Mouse (Mus musculus): ENCODE results near the gene Agr3. TPM values are rescaled to one million over a fixed set of nuclear protein-coding genes. Genes with fewer than 3 reads are reported as not detected.
A peak's percentile ranks its signal among the peaks of the same experiment; 100 is the strongest.

Gene Agr3
- polyA plus RNA-seq, 1 experiment from 2014 or later, result 0.90 TPM

DNA sequence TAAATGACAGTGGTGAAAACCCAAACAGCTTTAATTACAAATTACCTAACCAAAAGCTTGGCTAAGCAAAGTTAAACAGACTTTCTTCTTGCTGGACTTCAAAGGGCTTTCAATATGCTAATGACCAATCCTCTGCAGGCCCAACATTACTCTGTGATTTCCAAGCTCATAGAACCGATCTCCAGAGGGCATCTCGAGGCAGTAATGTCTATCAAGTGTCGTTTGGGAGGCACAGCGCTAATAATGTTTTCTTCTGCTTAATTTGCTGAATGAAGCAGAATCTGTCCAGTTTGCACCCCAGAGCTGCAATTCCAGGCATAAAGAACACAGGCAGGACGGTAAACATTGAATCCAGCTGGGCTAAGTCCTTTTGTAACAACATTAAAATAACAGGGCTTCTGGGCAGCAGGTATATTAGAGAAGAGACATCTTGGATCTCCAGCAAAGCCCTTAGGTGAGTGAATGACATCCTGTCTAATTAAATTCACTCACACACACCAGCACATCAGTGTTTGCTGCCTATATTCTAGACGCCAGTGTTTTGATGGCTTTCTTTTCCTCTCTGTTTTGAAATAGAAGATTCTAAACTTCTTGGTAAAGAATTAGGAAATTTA lies 52.3 kb downstream of the Agr3 start:
- H3K4me1 ChIP-seq (replicated peaks; ENCODE audit: control insufficient read depth, insufficient read depth, low read length), result 0 out of 2 replicates have a peak, but pooled peaks cover 7% of the 10 kb centered on the region
- H3K27me3 ChIP-seq (ENCODE audit: control insufficient read depth, insufficient read depth, low read length), result no peaks in the 10 kb centered on the region
- H3K4me2 ChIP-seq (replicated peaks), result no peak overlapping the region
- no peak for DNase-seq (ENCODE audit: low spot score)
- H3K4me3 ChIP-seq (replicated peaks; ENCODE audit: low read length), result no peak overlapping the region
- 29% methylated on average over 6 of the region's 6 CpGs for WGBS
- H3K9ac ChIP-seq, result no peak overlapping the region
- peak overlapping the region; percentile 27; the same call in 1 of the 2 replicates for H3K27ac ChIP-seq
- ATAC-seq (ENCODE audit: low FRiP score), result peak; percentile 59
- no peaks in the 10 kb centered on the region for H3K36me3 ChIP-seq (replicated peaks; ENCODE audit: control insufficient read depth, insufficient read depth)
- no peaks in the 10 kb centered on the region for H3K9me3 ChIP-seq (ENCODE audit: control insufficient read depth, low read length)

DNA sequence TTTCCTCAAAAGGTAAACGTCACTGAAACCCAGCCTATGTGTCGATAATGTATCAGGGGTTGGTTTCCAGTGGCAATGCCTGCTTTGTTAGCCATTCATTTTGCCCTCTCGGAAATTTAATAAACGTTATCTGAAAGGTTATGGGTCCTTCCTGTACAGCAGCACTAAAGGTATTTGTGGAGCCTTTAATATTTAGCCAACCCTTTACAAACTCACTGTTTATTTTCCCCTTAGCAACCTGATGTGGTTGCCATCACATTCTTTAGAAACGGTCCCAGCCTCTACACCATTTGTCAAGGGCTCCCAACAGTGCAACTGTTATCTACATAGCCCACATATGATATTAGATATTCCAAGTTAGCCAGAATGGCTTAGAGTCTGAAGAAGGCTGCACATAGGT lies 54.2 kb downstream of the Agr3 start:
- H3K4me1 ChIP-seq (replicated peaks; ENCODE audit: control insufficient read depth, insufficient read depth, low read length), result 0 out of 2 replicates have a peak, but pooled peaks cover 7% of the 10 kb centered on the region
- 85% methylated on average over 5 of the region's 5 CpGs for WGBS
- DNase-seq (ENCODE audit: low spot score) (no peak), ATAC-seq (ENCODE audit: low FRiP score) (no peak)
- no peak overlapping the region for H3K4me3 ChIP-seq (replicated peaks; ENCODE audit: low read length)
- H3K9ac ChIP-seq, result no peak overlapping the region
- H3K9me3 ChIP-seq (ENCODE audit: control insufficient read depth, low read length), result no peaks in the 10 kb centered on the region
- no peaks in the 10 kb centered on the region for H3K27me3 ChIP-seq (ENCODE audit: control insufficient read depth, insufficient read depth, low read length)
- no peaks in the 10 kb centered on the region for H3K36me3 ChIP-seq (replicated peaks; ENCODE audit: control insufficient read depth, insufficient read depth)
- no peak overlapping the region for H3K27ac ChIP-seq
- no peak overlapping the region for H3K4me2 ChIP-seq (replicated peaks)

DNA sequence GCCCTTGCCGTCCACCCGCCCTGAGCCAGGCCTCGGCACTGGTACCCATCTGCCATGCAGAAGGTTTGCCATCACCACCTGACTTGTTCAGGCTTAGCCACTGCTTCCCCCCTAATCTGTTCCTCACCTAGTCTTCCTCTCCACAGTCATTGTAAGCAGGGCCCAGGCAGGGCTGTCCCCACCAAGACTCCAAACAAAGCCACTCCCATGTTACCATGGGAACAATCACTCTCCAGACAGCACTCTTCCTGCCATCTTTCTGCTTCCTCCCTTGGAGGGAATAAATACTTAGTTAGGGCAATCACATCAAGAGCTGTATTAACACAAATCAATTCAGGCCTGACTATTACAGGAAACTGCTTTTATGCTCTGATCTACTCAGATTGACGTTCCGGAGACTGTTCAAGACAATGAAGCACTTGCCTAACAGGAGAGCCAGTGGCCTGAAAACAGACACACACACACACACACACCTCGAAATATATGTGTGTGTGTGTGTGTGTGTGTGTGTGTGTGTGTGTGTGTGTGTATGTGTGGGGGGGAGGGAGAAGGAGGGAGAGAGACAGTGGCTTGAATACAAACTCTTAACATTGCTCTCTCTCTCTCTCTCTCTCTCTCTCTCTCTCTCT lies 56.4 kb downstream of the Agr3 start:
- peak; percentile 36 for DNase-seq (ENCODE audit: low spot score)

GRCm38 (mm10) chr12:35983472-35983871 lies 58.1 kb downstream of the Agr3 start:
- Histone ChIP-seq H3K4me2 (replicated peaks) (no peak overlapping the region), H3K4me1 (replicated peaks; ENCODE audit: control insufficient read depth, insufficient read depth, low read length) (0 out of 2 replicates have a peak, but pooled peaks cover 7% of the 10 kb centered on the region), H3K27ac (no peak overlapping the region), H3K9ac (no peak overlapping the region), H3K36me3 (replicated peaks; ENCODE audit: control insufficient read depth, insufficient read depth) (no peaks in the 10 kb centered on the region), H3K4me3 (replicated peaks; ENCODE audit: low read length) (no peak overlapping the region), H3K9me3 (ENCODE audit: control insufficient read depth, low read length) (no peaks in the 10 kb centered on the region), H3K27me3 (ENCODE audit: control insufficient read depth, insufficient read depth, low read length) (no peaks in the 10 kb centered on the region)
- DNase-seq (ENCODE audit: low spot score) (no peak), ATAC-seq (ENCODE audit: low FRiP score) (no peak)
- 95% methylated on average over 9 of the region's 9 CpGs for WGBS

More for the DNA sequence above, 56.4 kb downstream of the Agr3 start:
- WGBS, result 35% methylated on average over 6 of the region's 6 CpGs
- H3K36me3 ChIP-seq (replicated peaks; ENCODE audit: control insufficient read depth, insufficient read depth), result no peaks in the 10 kb centered on the region
- no peaks in the 10 kb centered on the region for H3K9me3 ChIP-seq (ENCODE audit: control insufficient read depth, low read length)
- H3K4me1 ChIP-seq (replicated peaks; ENCODE audit: control insufficient read depth, insufficient read depth, low read length), result 0 out of 2 replicates have a peak, but pooled peaks cover 7% of the 10 kb centered on the region
- H3K4me2 ChIP-seq (replicated peaks), result no peak overlapping the region
- no peak overlapping the region for H3K4me3 ChIP-seq (replicated peaks; ENCODE audit: low read length)
- ATAC-seq (ENCODE audit: low FRiP score), result peak; percentile 81
- H3K27me3 ChIP-seq (ENCODE audit: control insufficient read depth, insufficient read depth, low read length), result no peaks in the 10 kb centered on the region
- no peak overlapping the region for H3K9ac ChIP-seq
- peak overlapping the region; percentile 47; the same call in 1 of the 2 replicates for H3K27ac ChIP-seq

GRCm38 (mm10) chr12:35984743-35985142 lies 59.3 kb downstream of the Agr3 start:
- 0 out of 2 replicates have a peak, but pooled peaks cover 7% of the 10 kb centered on the region for H3K4me1 ChIP-seq (replicated peaks; ENCODE audit: control insufficient read depth, insufficient read depth, low read length)
- no peaks in the 10 kb centered on the region for H3K27me3 ChIP-seq (ENCODE audit: control insufficient read depth, insufficient read depth, low read length)
- no peak overlapping the region for H3K27ac ChIP-seq
- WGBS, result 87% methylated on average over 5 of the region's 5 CpGs
- no peaks in the 10 kb centered on the region for H3K9me3 ChIP-seq (ENCODE audit: control insufficient read depth, low read length)
- no peak overlapping the region for H3K4me3 ChIP-seq (replicated peaks; ENCODE audit: low read length)
- DNase-seq (ENCODE audit: low spot score), result no peak
- no peak overlapping the region for H3K4me2 ChIP-seq (replicated peaks)
- H3K36me3 ChIP-seq (replicated peaks; ENCODE audit: control insufficient read depth, insufficient read depth), result no peaks in the 10 kb centered on the region
- no peak for ATAC-seq (ENCODE audit: low FRiP score)
- H3K9ac ChIP-seq, result no peak overlapping the region

- Histone ChIP-seq H3K4me1 (replicated peaks; ENCODE audit: control insufficient read depth, insufficient read depth, low read length) (peaks cover 11% of the 10 kb centered on the region; the same call in 1 of the 2 replicates), H3K27ac (0 out of 2 replicates have a peak within 1 kb of the TSS, but pooled peaks have one; percentile 43), H3K36me3 (replicated peaks; ENCODE audit: control insufficient read depth, insufficient read depth) (no peaks in the 10 kb centered on the region), H3K4me3 (replicated peaks; ENCODE audit: low read length) (no peak within 1 kb of the TSS), H3K27me3 (ENCODE audit: control insufficient read depth, insufficient read depth, low read length) (no peaks in the 10 kb centered on the region), H3K4me2 (replicated peaks) (no peak within 1 kb of the TSS), H3K9me3 (ENCODE audit: control insufficient read depth, low read length) (no peaks in the 10 kb centered on the region), H3K9ac (no peak within 1 kb of the TSS)
- 65% methylated on average over 9 of the region's 9 CpGs for WGBS
- no peak for DNase-seq (ENCODE audit: low spot score)
- ATAC-seq (ENCODE audit: low FRiP score), result no peak
Measured at GRCm38 (mm10) chr12:35992711-35993110, 67.3 kb downstream of the Agr3 start, which contains the start of gene Agr2. TSS of gene Agr2 (plus strand) at chr12:35992907.

GRCm38 (mm10) chr12:35993583-35993982 lies 68.2 kb downstream of the Agr3 start:
- Histone ChIP-seq H3K9me3 (ENCODE audit: control insufficient read depth, low read length) (no peaks in the 10 kb centered on the region), H3K27me3 (ENCODE audit: control insufficient read depth, insufficient read depth, low read length) (no peaks in the 10 kb centered on the region), H3K4me2 (replicated peaks) (no peak overlapping the region), H3K4me3 (replicated peaks; ENCODE audit: low read length) (no peak overlapping the region), H3K9ac (no peak overlapping the region), H3K36me3 (replicated peaks; ENCODE audit: control insufficient read depth, insufficient read depth) (no peaks in the 10 kb centered on the region), H3K27ac (0 out of 2 replicates have a peak overlapping the region, but pooled peaks have one; percentile 43), H3K4me1 (replicated peaks; ENCODE audit: control insufficient read depth, insufficient read depth, low read length) (peaks cover 16% of the 10 kb centered on the region; the same call in 1 of the 2 replicates)
- DNase-seq (ENCODE audit: low spot score), result peak; percentile 27
- ATAC-seq (ENCODE audit: low FRiP score), result no peak
- 76% methylated on average over 3 of the region's 3 CpGs for WGBS

- Histone ChIP-seq H3K36me3 (replicated peaks; ENCODE audit: control insufficient read depth, insufficient read depth) (no peaks in the 10 kb centered on the region), H3K9ac (no peak overlapping the region), H3K4me3 (replicated peaks; ENCODE audit: low read length) (no peak overlapping the region), H3K9me3 (ENCODE audit: control insufficient read depth, low read length) (no peaks in the 10 kb centered on the region), H3K27ac (peak overlapping the region; percentile 40; the same call in 1 of the 2 replicates), H3K4me2 (replicated peaks) (no peak overlapping the region), H3K27me3 (ENCODE audit: control insufficient read depth, insufficient read depth, low read length) (no peaks in the 10 kb centered on the region), H3K4me1 (replicated peaks; ENCODE audit: control insufficient read depth, insufficient read depth, low read length) (peaks cover 16% of the 10 kb centered on the region; the same call in 1 of the 2 replicates)
- DNase-seq (ENCODE audit: low spot score) (peak; percentile 77), ATAC-seq (ENCODE audit: low FRiP score) (peak; percentile 74)
Measured at GRCm38 (mm10) chr12:35994098-35994497, 68.7 kb downstream of the Agr3 start.

- Histone ChIP-seq H3K4me2 (replicated peaks) (no peak overlapping the region), H3K36me3 (replicated peaks; ENCODE audit: control insufficient read depth, insufficient read depth) (no peaks in the 10 kb centered on the region), H3K27ac (no peak overlapping the region), H3K4me3 (replicated peaks; ENCODE audit: low read length) (no peak overlapping the region), H3K4me1 (replicated peaks; ENCODE audit: control insufficient read depth, insufficient read depth, low read length) (peaks cover 16% of the 10 kb centered on the region; the same call in 1 of the 2 replicates), H3K27me3 (ENCODE audit: control insufficient read depth, insufficient read depth, low read length) (no peaks in the 10 kb centered on the region), H3K9ac (no peak overlapping the region), H3K9me3 (ENCODE audit: control insufficient read depth, low read length) (no peaks in the 10 kb centered on the region)
- DNase-seq (ENCODE audit: low spot score), result peak; percentile 72
- WGBS, result 27% methylated on average over 5 of the region's 5 CpGs
- 0 out of 2 replicates have a peak, but pooled peaks have one; percentile 36 for ATAC-seq (ENCODE audit: low FRiP score)
Measured at GRCm38 (mm10) chr12:35995799-35996198, 70.4 kb downstream of the Agr3 start.
